Mouse (Mus musculus): ENCODE measurements around the gene E030025P04Rik. TPM values are rescaled to one million over a fixed set of nuclear protein-coding genes. Genes with fewer than 3 reads are reported as not detected.

Gene E030025P04Rik
- total and polyA plus RNA-seq, 2 experiments from 2014 or later, result not detected

DNA sequence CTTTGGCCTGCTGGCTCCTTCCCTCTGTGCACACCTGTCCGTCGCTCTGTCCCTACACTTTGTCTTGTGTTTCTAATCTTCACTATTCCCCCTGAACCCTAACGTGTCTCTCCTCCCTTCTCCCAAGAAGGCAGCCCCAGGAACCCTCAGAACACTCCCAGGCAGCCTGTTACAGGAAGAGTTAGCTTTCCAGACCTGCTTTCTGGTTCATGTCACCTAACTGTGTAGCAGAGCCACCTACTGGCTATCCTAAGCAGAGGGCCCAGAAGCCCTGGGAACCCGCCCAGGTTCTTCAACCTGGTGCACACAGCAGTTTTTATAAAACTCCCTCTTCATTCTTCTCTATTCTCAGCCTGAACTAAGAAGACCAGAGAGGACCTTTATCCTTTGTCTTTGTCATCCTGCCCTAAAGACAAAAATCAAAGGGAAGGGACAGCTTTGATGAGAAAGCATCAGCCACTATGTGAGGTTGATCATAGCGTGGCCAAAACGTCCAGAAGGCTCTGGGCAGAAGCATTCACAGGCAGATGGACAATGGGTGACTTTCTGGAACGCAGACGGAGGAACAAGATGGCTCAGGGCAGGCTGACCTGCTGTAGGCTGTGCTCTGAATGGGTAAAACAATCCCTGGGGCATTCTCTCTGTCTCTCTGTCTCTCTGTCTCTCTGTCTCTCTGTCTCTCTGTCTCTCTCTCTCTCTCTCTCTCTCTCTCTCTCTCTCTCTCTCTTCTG lies 34.8 kb upstream of the E030025P04Rik start:
- TF ChIP-seq CTCF (IDR thresholded peaks at IDR 0.05; ENCODE audit: low read depth), result peak; percentile 84
- peak; percentile 74; the same call in 1 of the 2 replicates for ATAC-seq
- no peaks in the 10 kb centered on the region for H3K4me1 ChIP-seq (ENCODE audit: insufficient read depth, low read length)
- no peaks in the 10 kb centered on the region for H3K9me3 ChIP-seq (ENCODE audit: low read length)
- no peaks in the 10 kb centered on the region for H3K36me3 ChIP-seq (ENCODE audit: insufficient read depth, low read length)
- H3K9ac ChIP-seq (replicated peaks; ENCODE audit: low read length), result no peak overlapping the region
- no peak overlapping the region for H3K4me2 ChIP-seq (ENCODE audit: low read depth, low read length)
- WGBS, result 48% methylated on average over 8 of the region's 8 CpGs
- H3K4me3 ChIP-seq (ENCODE audit: low read length), result no peak overlapping the region
- peak; percentile 85 for DNase-seq (ENCODE audit: low spot score)
- H3K27ac ChIP-seq, result no peak overlapping the region; the same call in 1 of the 2 replicates
- H3K27me3 ChIP-seq (ENCODE audit: insufficient read depth, low read length), result no peaks in the 10 kb centered on the region

DNA sequence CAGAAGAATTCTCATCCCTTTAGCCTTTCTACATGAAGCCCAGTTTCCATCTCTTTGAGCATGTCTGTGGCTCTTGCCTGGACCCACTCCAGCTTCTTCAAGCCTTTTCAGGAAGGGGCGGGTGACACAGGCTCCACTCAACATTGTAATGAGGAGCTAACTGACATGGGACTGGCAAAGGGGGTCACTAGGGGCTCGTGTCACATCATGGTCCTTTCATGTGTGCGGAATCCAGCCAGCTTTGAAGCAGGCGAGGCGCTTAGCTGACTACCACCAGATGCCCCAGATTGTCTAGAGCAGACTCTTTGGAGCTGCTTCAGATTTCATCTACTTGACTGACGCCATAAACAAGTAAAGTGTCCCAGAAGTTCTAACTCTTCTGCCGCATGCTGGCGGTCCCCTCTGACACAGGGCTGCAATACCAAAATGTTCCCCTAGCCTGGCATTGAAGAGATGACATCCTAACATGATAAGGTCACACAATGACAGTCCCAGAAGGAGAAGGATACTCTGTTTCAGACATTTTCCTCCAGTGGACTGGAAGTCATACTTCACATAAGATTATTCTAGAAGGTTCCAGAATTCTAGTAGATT lies 31.3 kb upstream of the E030025P04Rik start:
- WGBS, result 78% methylated on average over 8 of the region's 8 CpGs
- no peak overlapping the region for H3K4me2 ChIP-seq (ENCODE audit: low read depth, low read length)
- DNase-seq (ENCODE audit: low spot score), result no peak

DNA sequence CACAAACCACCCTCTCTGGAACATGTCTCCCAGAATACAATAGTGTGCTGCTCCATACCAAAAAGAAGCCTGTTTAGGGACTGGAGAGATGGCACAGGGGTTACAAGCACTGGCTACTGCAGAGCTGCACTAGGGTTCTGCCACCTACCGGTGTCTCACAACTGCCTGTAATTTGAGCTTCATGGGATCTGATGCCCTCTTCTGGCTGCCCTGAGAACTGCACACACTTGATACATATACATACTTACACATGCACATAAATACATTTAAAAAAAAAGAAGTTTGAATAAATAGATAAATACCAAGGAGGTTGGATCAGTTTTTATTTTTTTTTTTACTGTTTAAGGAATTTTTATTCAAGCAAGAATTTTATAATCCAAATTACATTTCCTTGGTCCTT lies 28.1 kb upstream of the E030025P04Rik start:
- peak; percentile 27 for TF ChIP-seq CTCF (IDR thresholded peaks at IDR 0.05; ENCODE audit: low read depth)
- no peak overlapping the region for H3K4me2 ChIP-seq (ENCODE audit: low read depth, low read length)
- ATAC-seq (no peak), DNase-seq (ENCODE audit: low spot score) (no peak)
- no peak overlapping the region for H3K9ac ChIP-seq (replicated peaks; ENCODE audit: low read length)
- H3K27ac ChIP-seq, result no peak overlapping the region
- no peaks in the 10 kb centered on the region for H3K4me1 ChIP-seq (ENCODE audit: insufficient read depth, low read length)
- no peaks in the 10 kb centered on the region for H3K27me3 ChIP-seq (ENCODE audit: insufficient read depth, low read length)
- no peaks in the 10 kb centered on the region for H3K36me3 ChIP-seq (ENCODE audit: insufficient read depth, low read length)
- 83% methylated on average over 1 of the region's 1 CpGs for WGBS
- H3K4me3 ChIP-seq (ENCODE audit: low read length), result no peak overlapping the region
- no peaks in the 10 kb centered on the region for H3K9me3 ChIP-seq (ENCODE audit: low read length)

More for the DNA sequence above, 31.3 kb upstream of the E030025P04Rik start:
- Histone ChIP-seq H3K9me3 (ENCODE audit: low read length) (no peaks in the 10 kb centered on the region), H3K4me3 (ENCODE audit: low read length) (no peak overlapping the region), H3K27ac (no peak overlapping the region), H3K27me3 (ENCODE audit: insufficient read depth, low read length) (no peaks in the 10 kb centered on the region), H3K36me3 (ENCODE audit: insufficient read depth, low read length) (no peaks in the 10 kb centered on the region), H3K4me1 (ENCODE audit: insufficient read depth, low read length) (no peaks in the 10 kb centered on the region), H3K9ac (replicated peaks; ENCODE audit: low read length) (no peak overlapping the region)
- no peak for TF ChIP-seq CTCF (IDR thresholded peaks at IDR 0.05; ENCODE audit: low read depth)
- no peak for ATAC-seq

DNA sequence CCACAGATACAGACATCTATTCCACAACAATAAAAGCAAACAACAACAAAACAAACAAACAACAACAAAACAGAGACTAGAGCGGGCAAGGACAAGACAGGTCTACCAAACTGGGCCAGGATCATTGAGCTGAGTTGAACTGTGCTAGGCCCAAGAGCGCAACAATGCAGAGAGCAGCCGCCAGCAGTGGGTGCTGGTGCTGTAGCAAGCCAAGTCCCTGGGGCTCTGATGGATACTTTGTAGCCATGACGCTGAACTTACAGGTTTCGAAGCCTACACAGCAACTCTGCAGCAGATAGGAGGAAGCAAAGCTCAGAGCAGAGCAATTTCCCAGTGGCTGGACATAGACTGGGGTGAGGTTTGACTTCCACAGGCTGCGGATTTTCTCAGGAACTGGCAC lies 26.6 kb upstream of the E030025P04Rik start:
- DNase-seq (ENCODE audit: low spot score), result no peak
- no peak for ATAC-seq
- no peak for TF ChIP-seq CTCF (IDR thresholded peaks at IDR 0.05; ENCODE audit: low read depth)
- Histone ChIP-seq H3K4me1 (ENCODE audit: insufficient read depth, low read length) (no peaks in the 10 kb centered on the region), H3K36me3 (ENCODE audit: insufficient read depth, low read length) (no peaks in the 10 kb centered on the region), H3K9ac (replicated peaks; ENCODE audit: low read length) (no peak overlapping the region), H3K4me3 (ENCODE audit: low read length) (no peak overlapping the region), H3K9me3 (ENCODE audit: low read length) (no peaks in the 10 kb centered on the region), H3K4me2 (ENCODE audit: low read depth, low read length) (no peak overlapping the region), H3K27me3 (ENCODE audit: insufficient read depth, low read length) (no peaks in the 10 kb centered on the region), H3K27ac (no peak overlapping the region)
- 92% methylated on average over 6 of the region's 6 CpGs for WGBS

DNA sequence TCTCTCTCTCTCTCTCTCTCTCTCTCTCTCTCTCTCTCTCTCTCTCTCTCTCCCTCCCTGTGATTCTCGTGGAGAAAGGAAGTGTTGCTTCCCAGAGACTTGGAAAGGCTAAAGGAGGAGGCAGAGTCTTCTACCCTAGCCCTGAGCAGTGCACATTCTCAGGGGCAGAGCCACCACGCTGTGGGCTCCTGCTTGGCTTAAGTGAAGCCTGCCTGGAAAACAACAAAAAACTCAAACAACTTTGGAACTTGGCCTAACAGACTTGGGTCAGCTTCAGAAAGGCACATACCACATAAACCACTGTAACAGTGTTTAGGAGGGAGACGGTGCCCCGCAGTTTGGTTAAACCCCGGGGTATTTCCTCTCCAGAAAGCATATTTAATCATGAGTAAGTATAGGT lies 13.5 kb upstream of the E030025P04Rik start:
- no peak for ATAC-seq
- no peaks in the 10 kb centered on the region for H3K36me3 ChIP-seq (ENCODE audit: insufficient read depth, low read length)
- no peaks in the 10 kb centered on the region for H3K27me3 ChIP-seq (ENCODE audit: insufficient read depth, low read length)
- DNase-seq (ENCODE audit: low spot score), result no peak
- WGBS, result 60% methylated on average over 5 of the region's 5 CpGs
- TF ChIP-seq CTCF (IDR thresholded peaks at IDR 0.05; ENCODE audit: low read depth), result no peak
- no peaks in the 10 kb centered on the region for H3K9me3 ChIP-seq (ENCODE audit: low read length)
- H3K9ac ChIP-seq (replicated peaks; ENCODE audit: low read length), result no peak overlapping the region
- no peak overlapping the region for H3K4me3 ChIP-seq (ENCODE audit: low read length)
- no peaks in the 10 kb centered on the region for H3K4me1 ChIP-seq (ENCODE audit: insufficient read depth, low read length)
- H3K4me2 ChIP-seq (ENCODE audit: low read depth, low read length), result no peak overlapping the region
- H3K27ac ChIP-seq, result no peak overlapping the region

DNA sequence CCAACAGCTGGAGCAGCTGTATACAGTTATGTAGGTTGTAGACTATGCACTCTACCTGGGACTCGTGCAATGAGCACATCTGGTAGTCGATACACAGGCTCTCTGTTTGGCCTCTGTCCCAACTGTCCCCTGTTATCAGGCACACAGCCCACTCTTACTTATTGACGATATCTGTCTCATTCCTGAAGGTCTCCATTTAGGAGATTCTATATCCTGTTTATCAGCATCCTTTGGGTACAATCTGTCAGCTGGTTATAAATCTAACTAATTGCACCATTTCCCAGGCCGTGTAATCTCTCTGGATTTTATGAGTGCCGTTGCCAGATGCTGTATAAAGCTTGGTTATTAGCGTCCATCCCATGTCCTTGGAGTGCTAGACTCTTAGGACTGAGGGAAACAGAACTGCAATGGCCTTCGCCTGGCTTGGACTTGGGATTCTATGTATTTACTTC lies 747 bp upstream of the E030025P04Rik start:
- Histone ChIP-seq H3K4me2 (ENCODE audit: low read depth, low read length) (no peak overlapping the region), H3K9me3 (ENCODE audit: low read length) (no peaks in the 10 kb centered on the region), H3K36me3 (ENCODE audit: insufficient read depth, low read length) (no peaks in the 10 kb centered on the region), H3K27me3 (ENCODE audit: insufficient read depth, low read length) (no peaks in the 10 kb centered on the region), H3K4me1 (ENCODE audit: insufficient read depth, low read length) (no peaks in the 10 kb centered on the region), H3K27ac (no peak overlapping the region), H3K4me3 (ENCODE audit: low read length) (no peak overlapping the region), H3K9ac (replicated peaks; ENCODE audit: low read length) (no peak overlapping the region)
- 62% methylated on average over 7 of the region's 7 CpGs for WGBS
- TF ChIP-seq CTCF (IDR thresholded peaks at IDR 0.05; ENCODE audit: low read depth), result no peak
- DNase-seq (ENCODE audit: low spot score), result no peak
- no peak for ATAC-seq

DNA sequence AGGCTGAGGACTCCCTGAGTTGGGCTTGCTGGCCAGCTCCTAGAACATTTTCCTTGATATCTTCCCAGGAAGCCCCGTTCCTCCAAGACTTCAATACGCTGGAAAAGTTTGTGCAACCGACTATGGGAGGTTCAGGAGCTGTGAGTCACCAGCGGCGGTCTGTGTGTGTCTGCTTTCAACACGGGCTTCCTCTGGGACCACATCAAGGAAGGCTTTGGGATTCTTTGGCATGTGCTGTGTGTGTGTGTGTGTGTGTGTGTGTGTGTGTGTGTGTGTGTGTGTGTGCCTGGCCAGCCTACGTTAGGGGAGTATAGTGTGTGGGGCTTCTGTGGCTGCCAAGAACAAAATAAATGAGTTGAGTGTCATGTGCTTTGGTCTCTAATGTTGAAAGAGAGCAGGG lies 17.7 kb downstream of the E030025P04Rik start:
- H3K9ac ChIP-seq (replicated peaks; ENCODE audit: low read length), result no peak overlapping the region
- H3K4me2 ChIP-seq (ENCODE audit: low read depth, low read length), result no peak overlapping the region
- no peak for TF ChIP-seq CTCF (IDR thresholded peaks at IDR 0.05; ENCODE audit: low read depth)
- DNase-seq (ENCODE audit: low spot score), result no peak
- ATAC-seq, result no peak
- no peaks in the 10 kb centered on the region for H3K27me3 ChIP-seq (ENCODE audit: insufficient read depth, low read length)
- H3K27ac ChIP-seq, result peak overlapping the region; percentile 36; the same call in 1 of the 2 replicates
- H3K4me1 ChIP-seq (ENCODE audit: insufficient read depth, low read length), result no peaks in the 10 kb centered on the region
- H3K36me3 ChIP-seq (ENCODE audit: insufficient read depth, low read length), result no peaks in the 10 kb centered on the region
- no peak overlapping the region for H3K4me3 ChIP-seq (ENCODE audit: low read length)
- H3K9me3 ChIP-seq (ENCODE audit: low read length), result peaks cover 3% of the 10 kb centered on the region; the same call in 1 of the 2 replicates
- 71% methylated on average over 7 of the region's 7 CpGs for WGBS
